Mouse (Mus musculus): ENCODE measurements around the gene Morn1. TPM values are rescaled to one million over a fixed set of nuclear protein-coding genes. Genes with fewer than 3 reads are reported as not detected.

Morn1 gene
- polyA plus RNA-seq, 1 experiment: 44.0 TPM

- Histone ChIP-seq H3K27ac (ENCODE audit: control insufficient read depth, insufficient read depth, low read depth, low read length) (no peak overlapping the region), H3K4me3 (ENCODE audit: control insufficient read depth, low read depth, low read length) (no peak overlapping the region), H3K4me1 (ENCODE audit: control insufficient read depth, insufficient read depth, low read length) (no peaks in the 10 kb centered on the region; the same call in 1 of the 2 replicates), H3K36me3 (ENCODE audit: control insufficient read depth, insufficient read depth, low read length) (peaks cover 2% of the 10 kb centered on the region; the same call in 1 of the 2 replicates), H3K27me3 (ENCODE audit: control insufficient read depth, insufficient read depth, low read length) (no peaks in the 10 kb centered on the region)
- TF ChIP-seq POLR2A (IDR thresholded peaks at IDR 0.05; ENCODE audit: control insufficient read depth, low read depth, low read length) (no peak), CTCF (IDR thresholded peaks at IDR 0.05; ENCODE audit: control insufficient read depth, insufficient read depth, insufficient replicate concordance, low read depth, low read length) (no peak)
Observed at GRCm38 (mm10) chr4:155095967-155096366, 9.6 kb downstream of the Morn1 start.

- H3K36me3 ChIP-seq (ENCODE audit: control insufficient read depth, insufficient read depth, low read length): peaks cover 2% of the 10 kb centered on the region
- no peaks in the 10 kb centered on the region; the same call in 1 of the 2 replicates for H3K4me1 ChIP-seq (ENCODE audit: control insufficient read depth, insufficient read depth, low read length)
- no peak overlapping the region for H3K27ac ChIP-seq (ENCODE audit: control insufficient read depth, insufficient read depth, low read depth, low read length)
- H3K4me3 ChIP-seq (ENCODE audit: control insufficient read depth, low read depth, low read length): no peak overlapping the region
- H3K27me3 ChIP-seq (ENCODE audit: control insufficient read depth, insufficient read depth, low read length): no peaks in the 10 kb centered on the region
- TF ChIP-seq POLR2A (IDR thresholded peaks at IDR 0.05; ENCODE audit: control insufficient read depth, low read depth, low read length): no peak
- no peak for TF ChIP-seq CTCF (IDR thresholded peaks at IDR 0.05; ENCODE audit: control insufficient read depth, insufficient read depth, insufficient replicate concordance, low read depth, low read length)
Observed at GRCm38 (mm10) chr4:155097452-155097851, 11.1 kb downstream of the Morn1 start.

- TF ChIP-seq CTCF (IDR thresholded peaks at IDR 0.05; ENCODE audit: control insufficient read depth, insufficient read depth, insufficient replicate concordance, low read depth, low read length): no peak
- TF ChIP-seq POLR2A (IDR thresholded peaks at IDR 0.05; ENCODE audit: control insufficient read depth, low read depth, low read length): no peak
- Histone ChIP-seq H3K27me3 (ENCODE audit: control insufficient read depth, insufficient read depth, low read length) (no peaks in the 10 kb centered on the region), H3K27ac (ENCODE audit: control insufficient read depth, insufficient read depth, low read depth, low read length) (no peak overlapping the region), H3K4me1 (ENCODE audit: control insufficient read depth, insufficient read depth, low read length) (no peaks in the 10 kb centered on the region; the same call in 1 of the 2 replicates), H3K36me3 (ENCODE audit: control insufficient read depth, insufficient read depth, low read length) (peaks cover 2% of the 10 kb centered on the region), H3K4me3 (ENCODE audit: control insufficient read depth, low read depth, low read length) (no peak overlapping the region)
Observed at GRCm38 (mm10) chr4:155098572-155098971, 12.2 kb downstream of the Morn1 start.

- Histone ChIP-seq H3K27me3 (ENCODE audit: control insufficient read depth, insufficient read depth, low read length) (no peaks in the 10 kb centered on the region), H3K36me3 (ENCODE audit: control insufficient read depth, insufficient read depth, low read length) (peaks cover 2% of the 10 kb centered on the region), H3K4me1 (ENCODE audit: control insufficient read depth, insufficient read depth, low read length) (no peaks in the 10 kb centered on the region), H3K27ac (ENCODE audit: control insufficient read depth, insufficient read depth, low read depth, low read length) (no peak overlapping the region), H3K4me3 (ENCODE audit: control insufficient read depth, low read depth, low read length) (no peak overlapping the region)
- no peak for TF ChIP-seq POLR2A (IDR thresholded peaks at IDR 0.05; ENCODE audit: control insufficient read depth, low read depth, low read length)
- no peak for TF ChIP-seq CTCF (IDR thresholded peaks at IDR 0.05; ENCODE audit: control insufficient read depth, insufficient read depth, insufficient replicate concordance, low read depth, low read length)
Observed at GRCm38 (mm10) chr4:155107886-155108285, 21.5 kb downstream of the Morn1 start.

- H3K4me1 ChIP-seq (ENCODE audit: control insufficient read depth, insufficient read depth, low read length): no peaks in the 10 kb centered on the region
- no peaks in the 10 kb centered on the region for H3K27me3 ChIP-seq (ENCODE audit: control insufficient read depth, insufficient read depth, low read length)
- no peak overlapping the region for H3K4me3 ChIP-seq (ENCODE audit: control insufficient read depth, low read depth, low read length)
- H3K27ac ChIP-seq (ENCODE audit: control insufficient read depth, insufficient read depth, low read depth, low read length): no peak overlapping the region
- no peak for TF ChIP-seq POLR2A (IDR thresholded peaks at IDR 0.05; ENCODE audit: control insufficient read depth, low read depth, low read length)
- no peak for TF ChIP-seq CTCF (IDR thresholded peaks at IDR 0.05; ENCODE audit: control insufficient read depth, insufficient read depth, insufficient replicate concordance, low read depth, low read length)
- H3K36me3 ChIP-seq (ENCODE audit: control insufficient read depth, insufficient read depth, low read length): peaks cover 2% of the 10 kb centered on the region
Observed at GRCm38 (mm10) chr4:155109471-155109870, 23.1 kb downstream of the Morn1 start.

- H3K27ac ChIP-seq (ENCODE audit: control insufficient read depth, insufficient read depth, low read depth, low read length): no peak overlapping the region
- no peaks in the 10 kb centered on the region for H3K27me3 ChIP-seq (ENCODE audit: control insufficient read depth, insufficient read depth, low read length)
- TF ChIP-seq CTCF (IDR thresholded peaks at IDR 0.05; ENCODE audit: control insufficient read depth, insufficient read depth, insufficient replicate concordance, low read depth, low read length): no peak
- no peak for TF ChIP-seq POLR2A (IDR thresholded peaks at IDR 0.05; ENCODE audit: control insufficient read depth, low read depth, low read length)
- H3K4me1 ChIP-seq (ENCODE audit: control insufficient read depth, insufficient read depth, low read length): no peaks in the 10 kb centered on the region
- H3K4me3 ChIP-seq (ENCODE audit: control insufficient read depth, low read depth, low read length): no peak overlapping the region
- peaks cover 2% of the 10 kb centered on the region for H3K36me3 ChIP-seq (ENCODE audit: control insufficient read depth, insufficient read depth, low read length)
Observed at GRCm38 (mm10) chr4:155113766-155114410, 27.5 kb downstream of the Morn1 start.

GRCm38 (mm10) chr4:155116607-155117006, 30.2 kb downstream of the Morn1 start:
- H3K4me1 ChIP-seq (ENCODE audit: control insufficient read depth, insufficient read depth, low read length): 0 out of 2 replicates have a peak, but pooled peaks cover 2% of the 10 kb centered on the region
- no peak overlapping the region for H3K27ac ChIP-seq (ENCODE audit: control insufficient read depth, insufficient read depth, low read depth, low read length)
- H3K27me3 ChIP-seq (ENCODE audit: control insufficient read depth, insufficient read depth, low read length): no peaks in the 10 kb centered on the region
- no peak for TF ChIP-seq POLR2A (IDR thresholded peaks at IDR 0.05; ENCODE audit: control insufficient read depth, low read depth, low read length)
- TF ChIP-seq CTCF (IDR thresholded peaks at IDR 0.05; ENCODE audit: control insufficient read depth, insufficient read depth, insufficient replicate concordance, low read depth, low read length): no peak
- H3K36me3 ChIP-seq (ENCODE audit: control insufficient read depth, insufficient read depth, low read length): peaks cover 2% of the 10 kb centered on the region
- no peak overlapping the region for H3K4me3 ChIP-seq (ENCODE audit: control insufficient read depth, low read depth, low read length)
